In genomic region chr5:31219911-31220447, GRCm38 (mm10) we compare ENCODE assay signal across 8 mouse cellular contexts. TPM values are rescaled to one million over a fixed set of nuclear protein-coding genes. Genes with fewer than 3 reads are reported as not detected.
DNase-seq lines count a peak whose midpoint lies in the region; ATAC-seq and TF ChIP-seq lines count a peak whose summit lies in the region.

No protein-coding gene starts in this region.

- H3K27me3 ChIP-seq in heart, adult 2 months (ENCODE audit: control insufficient read depth, insufficient read depth, low read length) = no peaks in the 10 kb centered on the region
- no peaks in the 10 kb centered on the region for H3K27me3 ChIP-seq in embryonic facial prominence, embryonic 12.5 days
- H3K27me3 ChIP-seq in hindbrain, embryonic 11.5 days (ENCODE audit: control insufficient read depth, insufficient read depth, low read length) = no peaks in the 10 kb centered on the region
- H3K27me3 ChIP-seq in liver, embryonic 13.5 days = no peaks in the 10 kb centered on the region
- H3K27me3 ChIP-seq in neural tube, embryonic 12.5 days (replicated peaks) = no peaks in the 10 kb centered on the region

- under 1% methylated on average over 40 of the region's 40 CpGs for WGBS in heart, adult 2 months
- under 1% methylated on average over 40 of the region's 40 CpGs for WGBS in embryonic facial prominence, embryonic 12.5 days
- under 1% methylated on average over 40 of the region's 40 CpGs for WGBS in hindbrain, embryonic 11.5 days
- under 1% methylated on average over 40 of the region's 40 CpGs for WGBS in liver, embryonic 13.5 days (ENCODE audit: insufficient replicate concordance)
- 1% methylated on average over 40 of the region's 40 CpGs for WGBS in neural tube, embryonic 12.5 days

- peak; percentile 74 for ATAC-seq in embryonic facial prominence, embryonic 12.5 days (ENCODE audit: insufficient number of reproducible peaks, insufficient read depth, low FRiP score, low TSS enrichment)
- peak; percentile 79 for ATAC-seq in hindbrain, embryonic 11.5 days (ENCODE audit: low FRiP score)
- ATAC-seq in liver, embryonic 13.5 days (ENCODE audit: low read depth) = peak; percentile 56
- ATAC-seq in neural tube, embryonic 12.5 days (ENCODE audit: low FRiP score, low read depth) = peak; percentile 74

- H3K27ac ChIP-seq in heart, adult 2 months = peak overlapping the region; percentile 92
- peak overlapping the region; percentile 67 for H3K27ac ChIP-seq in ES-E14 (ENCODE audit: insufficient read depth, low read depth, low read length, poor library complexity, severe bottlenecking)
- peak overlapping the region; percentile 94 for H3K27ac ChIP-seq in embryonic facial prominence, embryonic 12.5 days
- H3K27ac ChIP-seq in hindbrain, embryonic 11.5 days (ENCODE audit: low read depth, low read length) = peak overlapping the region; percentile 90
- peak overlapping the region; percentile 97 for H3K27ac ChIP-seq in liver, embryonic 13.5 days
- peak overlapping the region; percentile 90 for H3K27ac ChIP-seq in neural tube, embryonic 12.5 days

- in situ Hi-C loops in ES-E14 (cut with MboI; ENCODE audit: low sequenced_read_pairs in 2 of 2, unreplicated experiment in 2 of 2) = no loop called here

- H3K4me1 ChIP-seq in heart, adult 2 months (ENCODE audit: control insufficient read depth, insufficient read depth, low read length) = peaks cover 6% of the 10 kb centered on the region
- H3K4me1 ChIP-seq in ES-E14 (ENCODE audit: control insufficient read depth in 2 of 2, insufficient read depth in 2 of 2, low read length in 2 of 2, poor library complexity in 1 of 2) = peaks cover 0 to 3% of the 10 kb centered on the region in 2 experiments; a peak in 1 of 4 replicates
- H3K4me1 ChIP-seq in embryonic facial prominence, embryonic 12.5 days = peaks cover 6% of the 10 kb centered on the region
- H3K4me1 ChIP-seq in hindbrain, embryonic 11.5 days (replicated peaks; ENCODE audit: control insufficient read depth, insufficient read depth, low read length) = no peaks in the 10 kb centered on the region
- peaks cover 50% of the 10 kb centered on the region for H3K4me1 ChIP-seq in liver, embryonic 13.5 days (replicated peaks)
- H3K4me1 ChIP-seq in neural tube, embryonic 12.5 days = peaks cover 6% of the 10 kb centered on the region

- H3K9me3 ChIP-seq in ES-E14 (ENCODE audit: control insufficient read depth, insufficient read depth, low read depth, low read length) = no peaks in the 10 kb centered on the region
- H3K9me3 ChIP-seq in embryonic facial prominence, embryonic 12.5 days = no peaks in the 10 kb centered on the region
- no peaks in the 10 kb centered on the region for H3K9me3 ChIP-seq in hindbrain, embryonic 11.5 days (ENCODE audit: control insufficient read depth, low read length)
- no peaks in the 10 kb centered on the region for H3K9me3 ChIP-seq in liver, embryonic 13.5 days (replicated peaks)
- H3K9me3 ChIP-seq in neural tube, embryonic 12.5 days = no peaks in the 10 kb centered on the region

- H3K79me2 ChIP-seq in heart, adult 2 months (replicated peaks; ENCODE audit: control insufficient read depth, insufficient read depth, low read length) = peaks cover 4% of the 10 kb centered on the region

- peak overlapping the region; percentile 94 for H3K9ac ChIP-seq in heart, adult 2 months (ENCODE audit: low read depth, low read length)
- peak overlapping the region; percentile 94 for H3K9ac ChIP-seq in ES-E14 (ENCODE audit: insufficient read depth, low read depth, low read length, poor library complexity, severe bottlenecking)
- H3K9ac ChIP-seq in embryonic facial prominence, embryonic 12.5 days = peak overlapping the region; percentile 92
- peak overlapping the region; percentile 87 for H3K9ac ChIP-seq in hindbrain, embryonic 11.5 days (ENCODE audit: low read depth, low read length)
- H3K9ac ChIP-seq in liver, embryonic 13.5 days = peak overlapping the region; percentile 99
- H3K9ac ChIP-seq in neural tube, embryonic 12.5 days = peak overlapping the region; percentile 94

- intact Hi-C loops in heart, adult 2 months (cut with DNase I) = loop anchor here (1.0 to 5.0 kb wide), 5 partner anchors 17 to 107 kb away; partner anchors contain the start of genes Ift172, Mpv17, Nrbp1 and Zfp513
- intact Hi-C loops in heart, postnatal 25 days (cut with DNase I) = loop anchor here (2.0 to 5.0 kb wide), 4 partner anchors 17 to 107 kb away; partner anchors contain the start of genes Gm9970, Nrbp1 and Zfp513

- TF ChIP-seq EP300 in heart, adult 2 months (IDR thresholded peaks at IDR 0.05; ENCODE audit: insufficient read depth, low read depth, low read length) = no peak

- H3K36me3 ChIP-seq in heart, adult 2 months (ENCODE audit: control insufficient read depth, insufficient read depth, low read length) = peaks cover 7% of the 10 kb centered on the region
- H3K36me3 ChIP-seq in ES-E14 (ENCODE audit: control insufficient read depth, insufficient read depth, low read length, poor library complexity, severe bottlenecking) = no peaks in the 10 kb centered on the region
- no peaks in the 10 kb centered on the region for H3K36me3 ChIP-seq in embryonic facial prominence, embryonic 12.5 days
- no peaks in the 10 kb centered on the region for H3K36me3 ChIP-seq in hindbrain, embryonic 11.5 days (ENCODE audit: control insufficient read depth, insufficient read depth, low read length)
- H3K36me3 ChIP-seq in liver, embryonic 13.5 days = peaks cover 14% of the 10 kb centered on the region
- H3K36me3 ChIP-seq in neural tube, embryonic 12.5 days = no peaks in the 10 kb centered on the region

- peak overlapping the region; percentile 98 for H3K4me3 ChIP-seq in heart, adult 2 months
- H3K4me3 ChIP-seq in ES-E14 (ENCODE audit: insufficient read depth in 1 of 2, low read depth in 1 of 2, low read length in 2 of 2, poor library complexity in 1 of 2, severe bottlenecking in 1 of 2) = peak overlapping the region; percentile 91 to 96
- H3K4me3 ChIP-seq in embryonic facial prominence, embryonic 12.5 days = peak overlapping the region; percentile 100
- H3K4me3 ChIP-seq in hindbrain, embryonic 11.5 days (ENCODE audit: low read depth, low read length) = peak overlapping the region; percentile 91
- H3K4me3 ChIP-seq in liver, embryonic 13.5 days (replicated peaks) = peak overlapping the region; percentile 99
- H3K4me3 ChIP-seq in neural tube, embryonic 12.5 days = peak overlapping the region; percentile 96

- DNase-seq in heart, adult 2 months = no peak
- DNase-seq in heart, postnatal 25 days (ENCODE audit: low spot score) = no peak
- no peak for DNase-seq in ES-E14 (ENCODE audit: low read depth, low spot score)
- DNase-seq in hindbrain, embryonic 11.5 days (ENCODE audit: low spot score) = peak; percentile 75
- DNase-seq in liver, embryonic 13.5 days = no peak
- DNase-seq in natural killer cell, adult 2 months (ENCODE audit: low spot score in 2 of 2) = no peak

- no peak for TF ChIP-seq POLR2A in heart, adult 2 months (IDR thresholded peaks at IDR 0.05; ENCODE audit: insufficient read depth, low read depth, low read length)

- peak overlapping the region; percentile 82 for H3K4me2 ChIP-seq in embryonic facial prominence, embryonic 12.5 days (replicated peaks)
- H3K4me2 ChIP-seq in hindbrain, embryonic 11.5 days (replicated peaks; ENCODE audit: low read depth, low read length) = peak overlapping the region; percentile 70
- H3K4me2 ChIP-seq in liver, embryonic 13.5 days = peak overlapping the region; percentile 92
- peak overlapping the region; percentile 84 for H3K4me2 ChIP-seq in neural tube, embryonic 12.5 days (replicated peaks)

- peak; percentile 47 for TF ChIP-seq CTCF in heart, adult 2 months (IDR thresholded peaks at IDR 0.05)

RNA-seq across cellular contexts. Expression of gene Ppm1g, which starts 0.5 kb away (rescaled TPM):
- total RNA-seq in heart, adult 2 months (2021) = 10 to 100 TPM; 51.1 to 60.8 TPM
- 26.6 and 35.1 TPM in 2 replicates for polyA plus RNA-seq in heart, adult 2 months (2012; rRNA removed)
- total RNA-seq in heart, postnatal 25 days (2021) = 10 to 100 TPM; 58.5 to 61.7 TPM
- 285 and 294 TPM in 2 replicates for total RNA-seq in ES-E14 (2012; rRNA removed)
- polyA plus RNA-seq in embryonic facial prominence, embryonic 12.5 days (2016; fragmentation: Nextera tagmentation; extraction: Ambion mirVana) = 144 and 147 TPM in 2 replicates
- 148 and 156 TPM in 2 replicates for polyA plus RNA-seq in hindbrain, embryonic 11.5 days (2014; fragmentation: Nextera tagmentation; extraction: Ambion mirVana)
- 169 and 174 TPM in 2 replicates for polyA plus RNA-seq in liver, embryonic 13.5 days (2015; fragmentation: Nextera tagmentation; extraction: Ambion mirVana)
- 151 and 161 TPM in 2 replicates for polyA plus RNA-seq in neural tube, embryonic 12.5 days (2016; fragmentation: Nextera tagmentation; extraction: Ambion mirVana)

RNA-seq across cellular contexts. Expression of gene Zfp513, which starts 17.9 kb away (rescaled TPM):
- 1 to 10 TPM; 6.6 to 8.1 TPM for total RNA-seq in heart, adult 2 months (2021)
- polyA plus RNA-seq in heart, adult 2 months (2012; rRNA removed) = 12.7 and 14.2 TPM in 2 replicates
- 1 to 10 TPM; 7.3 to 8.1 TPM for total RNA-seq in heart, postnatal 25 days (2021)
- 15.2 and 18.5 TPM in 2 replicates for total RNA-seq in ES-E14 (2012; rRNA removed)
- polyA plus RNA-seq in embryonic facial prominence, embryonic 12.5 days (2016; fragmentation: Nextera tagmentation; extraction: Ambion mirVana) = 18.7 and 20.0 TPM in 2 replicates
- 4.9 and 5.7 TPM in 2 replicates for polyA plus RNA-seq in hindbrain, embryonic 11.5 days (2014; fragmentation: Nextera tagmentation; extraction: Ambion mirVana)
- polyA plus RNA-seq in liver, embryonic 13.5 days (2015; fragmentation: Nextera tagmentation; extraction: Ambion mirVana) = 2.3 and 2.6 TPM in 2 replicates
- 24.2 and 27.3 TPM in 2 replicates for polyA plus RNA-seq in neural tube, embryonic 12.5 days (2016; fragmentation: Nextera tagmentation; extraction: Ambion mirVana)

RNA-seq across cellular contexts. Expression of gene Nrbp1, which starts 20.7 kb away (rescaled TPM):
- total RNA-seq in heart, adult 2 months (2021) = 10 to 100 TPM; 75.9 to 80.3 TPM
- 151 and 165 TPM in 2 replicates for polyA plus RNA-seq in heart, adult 2 months (2012; rRNA removed)
- total RNA-seq in heart, postnatal 25 days (2021) = 10 to 100 TPM; 74.3 to 80.5 TPM
- 42.4 and 53.1 TPM in 2 replicates for total RNA-seq in ES-E14 (2012; rRNA removed)
- 151 and 155 TPM in 2 replicates for polyA plus RNA-seq in embryonic facial prominence, embryonic 12.5 days (2016; fragmentation: Nextera tagmentation; extraction: Ambion mirVana)
- polyA plus RNA-seq in hindbrain, embryonic 11.5 days (2014; fragmentation: Nextera tagmentation; extraction: Ambion mirVana) = 141 and 148 TPM in 2 replicates
- polyA plus RNA-seq in liver, embryonic 13.5 days (2015; fragmentation: Nextera tagmentation; extraction: Ambion mirVana) = 47.7 and 54.7 TPM in 2 replicates
- 150 TPM in 2 replicates for polyA plus RNA-seq in neural tube, embryonic 12.5 days (2016; fragmentation: Nextera tagmentation; extraction: Ambion mirVana)

RNA-seq across cellular contexts. Expression of gene Gm9970, which starts 21.1 kb away (rescaled TPM):
- total RNA-seq in heart, adult 2 months (2021) = not detected
- 0.31 TPM in 1 of 2 replicates, not detected in the other for polyA plus RNA-seq in heart, adult 2 months (2012; rRNA removed)
- not detected for total RNA-seq in heart, postnatal 25 days (2021)
- not detected in 2 replicates for total RNA-seq in ES-E14 (2012; rRNA removed)
- 0.43 and 1.1 TPM in 2 replicates for polyA plus RNA-seq in embryonic facial prominence, embryonic 12.5 days (2016; fragmentation: Nextera tagmentation; extraction: Ambion mirVana)
- 0.50 and 0.80 TPM in 2 replicates for polyA plus RNA-seq in hindbrain, embryonic 11.5 days (2014; fragmentation: Nextera tagmentation; extraction: Ambion mirVana)
- not detected in 2 replicates for polyA plus RNA-seq in liver, embryonic 13.5 days (2015; fragmentation: Nextera tagmentation; extraction: Ambion mirVana)
- 0.80 and 0.90 TPM in 2 replicates for polyA plus RNA-seq in neural tube, embryonic 12.5 days (2016; fragmentation: Nextera tagmentation; extraction: Ambion mirVana)

RNA-seq across cellular contexts. Expression of gene Eif2b4, which starts 26.7 kb away (rescaled TPM):
- 10 to 100 TPM; 48.0 to 50.8 TPM for total RNA-seq in heart, adult 2 months (2021)
- polyA plus RNA-seq in heart, adult 2 months (2012; rRNA removed) = 61.3 and 88.9 TPM in 2 replicates
- 10 to 100 TPM; 51.6 to 55.5 TPM for total RNA-seq in heart, postnatal 25 days (2021)
- total RNA-seq in ES-E14 (2012; rRNA removed) = 74.5 and 76.8 TPM in 2 replicates
- 70.2 and 74.4 TPM in 2 replicates for polyA plus RNA-seq in embryonic facial prominence, embryonic 12.5 days (2016; fragmentation: Nextera tagmentation; extraction: Ambion mirVana)
- polyA plus RNA-seq in hindbrain, embryonic 11.5 days (2014; fragmentation: Nextera tagmentation; extraction: Ambion mirVana) = 65.8 and 66.5 TPM in 2 replicates
- polyA plus RNA-seq in liver, embryonic 13.5 days (2015; fragmentation: Nextera tagmentation; extraction: Ambion mirVana) = 57.1 and 64.0 TPM in 2 replicates
- 71.7 and 80.3 TPM in 2 replicates for polyA plus RNA-seq in neural tube, embryonic 12.5 days (2016; fragmentation: Nextera tagmentation; extraction: Ambion mirVana)
